Mouse (Mus musculus) heart, embryonic 14.5 days (tissue): ENCODE data around the gene Anks1b. TPM values are rescaled to one million over a fixed set of nuclear protein-coding genes. Genes with fewer than 3 reads are reported as not detected.

Experiments used
- ATAC-seq: fragments of 200-750 bp; cut with Nextera tagmentation; 2 replicates; pipeline ENCODE4 v1.8.0; 2017; ENCODE audit warnings: low read depth, moderate TSS enrichment; ENCODE audit not compliant: insufficient number of reproducible peaks, insufficient read depth, low FRiP score
- H3K27ac ChIP-seq, 2 experiments: fragments of 200-500 bp in 1 of 2; fragments of 300-500 bp in 1 of 2; sonication (generic) in 1 of 2; replicated peaks in 1 of 2; 2 replicates each; pipeline ENCODE4 v1.5.1; 2012 to 2014; ENCODE audit warnings: low read depth in 2 of 2, low read length in 2 of 2, control low read depth in 1 of 2, mild to moderate bottlenecking in 1 of 2, mixed read lengths in 1 of 2; ENCODE audit not compliant: control insufficient read depth in 1 of 2, insufficient read depth in 1 of 2
- H3K27me3 ChIP-seq: fragments of 300-500 bp; sonication (generic); 2 replicates; pipeline ENCODE4 v1.6.1; 2014; ENCODE audit warnings: mild to moderate bottlenecking, low read length, control low read depth; ENCODE audit not compliant: control insufficient read depth, insufficient read depth
- H3K36me3 ChIP-seq: fragments of 300-500 bp; sonication (generic); 2 replicates; pipeline ENCODE4 v1.6.1; 2014; ENCODE audit warnings: mild to moderate bottlenecking, control low read depth, low read length, mixed read lengths; ENCODE audit not compliant: control insufficient read depth, insufficient read depth
- H3K4me1 ChIP-seq, 2 experiments: fragments of 200-500 bp in 1 of 2; fragments of 300-500 bp in 1 of 2; sonication (generic) in 1 of 2; 2 replicates each; pipeline ENCODE4 v1.6.1; 2012 to 2014; ENCODE audit warnings: low read length in 2 of 2, control low read depth in 1 of 2, mixed read lengths in 1 of 2; ENCODE audit not compliant: control insufficient read depth in 2 of 2, insufficient read depth in 2 of 2
- H3K4me2 ChIP-seq: fragments of 300-500 bp; sonication (generic); 2 replicates; pipeline ENCODE4 v1.6.1; 2014; ENCODE audit warnings: mild to moderate bottlenecking, low read length
- H3K4me3 ChIP-seq, 2 experiments: fragments of 200-500 bp in 1 of 2; fragments of 300-500 bp in 1 of 2; sonication (generic) in 1 of 2; 2 replicates each; pipeline ENCODE4 v1.5.1; 2012 to 2014; ENCODE audit warnings: low read length in 2 of 2, mild to moderate bottlenecking in 2 of 2, control low read depth in 1 of 2, low read depth in 1 of 2, moderate library complexity in 1 of 2; ENCODE audit not compliant: control insufficient read depth in 1 of 2, insufficient read depth in 1 of 2
- H3K9ac ChIP-seq: fragments of 300-500 bp; sonication (generic); 2 replicates; pipeline ENCODE4 v1.6.1; 2014; ENCODE audit warnings: mild to moderate bottlenecking, low read length
- H3K9me3 ChIP-seq: fragments of 300-500 bp; sonication (generic); 2 replicates; pipeline ENCODE4 v1.6.1; 2016; ENCODE audit warnings: low read length, control low read depth; ENCODE audit not compliant: control insufficient read depth
- WGBS: fragments of 180-500 bp; shearing (Covaris S2); extraction: QIAGEN DNeasy Blood & Tissue Kit; methylation state at CpG from one replicate; pipeline ENCODE4 v1.1.7; 2014; 5-methylcytosine and 5-hydroxymethylcytosine counted together
- polyA plus RNA-seq: library from polyadenylated mRNA; unstranded; fragments of >200 nt; fragmentation: Nextera tagmentation; extraction: Ambion mirVana; gene quantifications from 2 replicates; pipeline ENCODE4 v1.2.1, GENCODE M21; 2014

The Anks1b gene
- polyA plus RNA-seq, 1 experiment from 2014 or later: 0.14 TPM

DNA sequence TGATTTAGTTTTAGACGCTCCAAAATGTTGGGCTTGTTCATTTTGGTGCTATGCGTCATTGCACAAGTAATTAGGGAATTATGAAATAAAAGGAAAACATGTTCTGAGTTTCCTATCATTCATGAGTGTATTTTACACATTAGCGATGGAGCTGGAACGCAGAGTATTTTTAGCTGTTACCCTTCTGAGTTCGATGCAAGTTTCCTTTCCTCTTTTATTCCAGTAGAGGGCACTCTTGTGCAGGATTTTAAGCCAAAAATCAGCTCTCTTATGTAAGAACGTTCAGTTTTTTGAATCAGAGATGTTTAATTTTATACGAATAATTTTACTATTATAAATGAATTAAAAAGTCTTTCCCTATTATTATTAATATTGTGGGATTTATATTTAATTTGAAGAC is 208.3 kb downstream of the Anks1b start:
- ATAC-seq: no peak
- WGBS: 15% methylated on average over 7 of the region's 7 CpGs
- Histone ChIP-seq H3K4me2 (no peak overlapping the region), H3K4me1 (no peaks in the 10 kb centered on the region), H3K4me3 (no peak overlapping the region), H3K36me3 (no peaks in the 10 kb centered on the region), H3K9ac (no peak overlapping the region), H3K9me3 (no peaks in the 10 kb centered on the region), H3K27ac (no peak overlapping the region), H3K27me3 (no peaks in the 10 kb centered on the region)

DNA sequence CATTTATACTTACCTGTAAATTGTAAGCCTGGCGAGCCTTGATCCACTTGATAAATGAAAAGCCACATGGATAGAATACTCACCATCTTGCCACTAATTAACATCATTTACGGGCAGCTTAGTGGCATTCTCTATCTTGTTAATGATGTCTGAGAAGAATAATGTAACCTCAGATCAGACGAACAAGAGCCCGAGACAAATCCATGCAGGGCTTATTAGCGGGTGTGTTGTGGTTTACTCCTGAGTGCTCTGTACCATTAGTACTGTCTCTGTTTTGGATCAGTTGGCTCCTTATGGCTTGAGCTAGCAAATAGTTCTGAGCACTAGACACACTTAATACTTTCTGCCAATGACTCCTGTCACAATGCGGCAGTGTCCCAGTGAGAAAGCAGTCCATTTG is 220.6 kb downstream of the Anks1b start:
- no peaks in the 10 kb centered on the region for H3K4me1 ChIP-seq
- H3K27ac ChIP-seq: no peak overlapping the region
- H3K27me3 ChIP-seq: no peaks in the 10 kb centered on the region
- 83% methylated on average over 6 of the region's 6 CpGs for WGBS
- no peaks in the 10 kb centered on the region for H3K9me3 ChIP-seq
- no peak for ATAC-seq
- no peaks in the 10 kb centered on the region for H3K36me3 ChIP-seq
- H3K9ac ChIP-seq: no peak overlapping the region
- H3K4me2 ChIP-seq: no peak overlapping the region
- H3K4me3 ChIP-seq: no peak overlapping the region

GRCm38 (mm10) chr10:90112662-90113061 is 239.4 kb downstream of the Anks1b start:
- WGBS: 45% methylated on average over 5 of the region's 5 CpGs
- Histone ChIP-seq H3K9ac (no peak overlapping the region), H3K4me2 (no peak overlapping the region), H3K36me3 (no peaks in the 10 kb centered on the region), H3K27me3 (no peaks in the 10 kb centered on the region), H3K27ac (no peak overlapping the region), H3K9me3 (no peaks in the 10 kb centered on the region), H3K4me3 (no peak overlapping the region), H3K4me1 (no peaks in the 10 kb centered on the region)
- ATAC-seq: no peak

DNA sequence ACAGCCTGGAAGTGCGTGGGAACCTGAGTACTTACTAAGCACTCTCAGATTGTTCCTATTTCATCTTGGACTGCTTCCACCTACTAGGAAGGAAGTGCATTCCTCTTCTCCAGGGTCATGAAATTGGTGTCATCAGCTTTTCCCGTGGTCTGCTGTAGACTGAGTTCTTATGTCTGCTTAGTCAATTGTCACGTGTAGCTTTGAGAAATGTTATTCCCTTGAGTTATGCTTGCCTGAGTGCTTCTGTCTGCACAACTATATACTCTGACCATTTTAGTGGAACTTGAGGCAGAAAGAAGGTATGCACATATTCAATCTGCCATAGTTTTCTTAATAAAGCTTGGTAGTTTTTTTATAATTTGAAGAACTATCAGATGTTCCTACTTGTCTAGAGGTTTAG is 243.6 kb downstream of the Anks1b start:
- no peak for ATAC-seq
- H3K4me1 ChIP-seq: no peaks in the 10 kb centered on the region
- H3K27ac ChIP-seq: no peak overlapping the region
- H3K4me3 ChIP-seq: no peak overlapping the region
- no peaks in the 10 kb centered on the region for H3K36me3 ChIP-seq
- H3K9me3 ChIP-seq: no peaks in the 10 kb centered on the region
- H3K27me3 ChIP-seq: no peaks in the 10 kb centered on the region
- H3K9ac ChIP-seq: no peak overlapping the region
- H3K4me2 ChIP-seq: no peak overlapping the region
- WGBS: 66% methylated on average over 3 of the region's 3 CpGs

GRCm38 (mm10) chr10:90117836-90118235 is 244.5 kb downstream of the Anks1b start:
- no peak overlapping the region for H3K27ac ChIP-seq
- H3K27me3 ChIP-seq: no peaks in the 10 kb centered on the region
- no peak for ATAC-seq
- H3K9me3 ChIP-seq: no peaks in the 10 kb centered on the region
- 81% methylated on average over 2 of the region's 2 CpGs for WGBS
- H3K9ac ChIP-seq: no peak overlapping the region
- H3K4me3 ChIP-seq: no peak overlapping the region
- no peaks in the 10 kb centered on the region for H3K36me3 ChIP-seq
- no peaks in the 10 kb centered on the region for H3K4me1 ChIP-seq
- no peak overlapping the region for H3K4me2 ChIP-seq

GRCm38 (mm10) chr10:90137538-90137937 is 264.2 kb downstream of the Anks1b start:
- no peaks in the 10 kb centered on the region for H3K27me3 ChIP-seq
- H3K9ac ChIP-seq: no peak overlapping the region
- H3K27ac ChIP-seq: no peak overlapping the region
- no peak overlapping the region for H3K4me3 ChIP-seq
- H3K4me2 ChIP-seq: no peak overlapping the region
- H3K9me3 ChIP-seq: 0 out of 2 replicates have a peak, but pooled peaks cover 3% of the 10 kb centered on the region
- ATAC-seq: no peak
- no peaks in the 10 kb centered on the region for H3K4me1 ChIP-seq
- no peaks in the 10 kb centered on the region for H3K36me3 ChIP-seq

DNA sequence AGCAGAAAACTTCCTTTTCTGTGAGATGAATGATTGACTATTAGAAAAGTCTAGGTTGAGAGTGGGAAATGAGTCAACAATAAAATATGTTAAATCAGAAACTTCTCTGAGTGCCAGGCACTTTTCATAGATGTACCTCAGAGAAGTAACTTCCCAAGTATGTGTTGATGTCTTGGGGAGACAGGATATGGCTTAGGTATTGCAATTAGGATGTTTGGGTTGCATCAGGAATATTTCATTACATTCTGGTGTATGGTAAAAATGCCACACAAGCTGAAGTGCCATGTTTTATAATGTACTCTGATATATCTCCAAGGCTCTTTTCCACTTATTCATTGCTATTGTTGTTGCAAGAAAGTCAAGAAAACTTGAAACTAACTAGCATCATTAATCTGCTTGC is 267.6 kb downstream of the Anks1b start:
- H3K27me3 ChIP-seq: no peaks in the 10 kb centered on the region
- H3K9ac ChIP-seq: no peak overlapping the region
- ATAC-seq: no peak
- H3K4me2 ChIP-seq: no peak overlapping the region
- H3K9me3 ChIP-seq: no peaks in the 10 kb centered on the region
- no peak overlapping the region for H3K4me3 ChIP-seq
- H3K36me3 ChIP-seq: no peaks in the 10 kb centered on the region
- no peak overlapping the region for H3K27ac ChIP-seq
- no peaks in the 10 kb centered on the region for H3K4me1 ChIP-seq

GRCm38 (mm10) chr10:90144444-90144843 is 271.1 kb downstream of the Anks1b start:
- Histone ChIP-seq H3K9me3 (peaks cover 7% of the 10 kb centered on the region), H3K4me1 (no peaks in the 10 kb centered on the region), H3K27ac (no peak overlapping the region), H3K36me3 (no peaks in the 10 kb centered on the region), H3K27me3 (no peaks in the 10 kb centered on the region), H3K4me2 (no peak overlapping the region), H3K4me3 (no peak overlapping the region), H3K9ac (no peak overlapping the region)
- ATAC-seq: no peak
- WGBS: 82% methylated on average over 1 of the region's 1 CpGs
